Mouse (Mus musculus): ENCODE measurements at regions not wholly inside any gene's neighbourhood (a gene's known extent, or its start where the extent isn't known, plus 50 kb on each side); places are given as distances from the start of the nearest gene placed in this dataset.
"Not testable (repeated sequence)": the region's sequence is repeated elsewhere in the genome, so short reads cannot be mapped to it uniquely, and the experiment has no call there.

DNA sequence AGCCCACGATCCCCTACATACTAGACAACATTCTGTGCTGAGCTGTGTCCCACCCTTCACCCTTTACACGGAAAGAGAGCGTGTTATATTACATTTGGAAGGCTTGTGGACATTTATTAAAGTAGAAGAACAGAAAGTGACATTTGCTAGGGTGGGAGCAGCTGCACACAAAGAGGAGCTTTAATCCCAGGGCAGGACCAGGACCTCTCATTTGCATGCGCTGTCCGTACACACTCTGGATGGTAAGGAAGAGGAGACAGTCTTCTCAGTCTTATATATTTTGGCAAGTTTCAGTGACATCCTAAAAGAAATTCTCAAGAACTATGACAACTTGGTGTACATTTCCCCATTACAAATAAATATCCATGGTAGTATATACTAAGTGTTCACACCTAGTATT, 114.8 kb downstream of the Olfr721-ps1 start:
- H3K9me3 ChIP-seq (ENCODE audit: control insufficient read depth, low read length) = no peaks in the 10 kb centered on the region
- H3K4me1 ChIP-seq (ENCODE audit: control insufficient read depth, insufficient read depth, low read depth, low read length) = no peaks in the 10 kb centered on the region
- H3K4me2 ChIP-seq (ENCODE audit: low read length) = no peak overlapping the region
- no peak overlapping the region for H3K9ac ChIP-seq (ENCODE audit: low read depth, low read length)
- WGBS = 71% methylated on average over 5 of the region's 5 CpGs
- H3K36me3 ChIP-seq (ENCODE audit: control insufficient read depth, insufficient read depth, low read length) = no peaks in the 10 kb centered on the region
- no peak overlapping the region for H3K27ac ChIP-seq (ENCODE audit: low read depth, low read length)
- H3K4me3 ChIP-seq (ENCODE audit: low read length) = no peak overlapping the region
- no peaks in the 10 kb centered on the region for H3K27me3 ChIP-seq (replicated peaks; ENCODE audit: control insufficient read depth, insufficient read depth, low read length)
- ATAC-seq = no peak

DNA sequence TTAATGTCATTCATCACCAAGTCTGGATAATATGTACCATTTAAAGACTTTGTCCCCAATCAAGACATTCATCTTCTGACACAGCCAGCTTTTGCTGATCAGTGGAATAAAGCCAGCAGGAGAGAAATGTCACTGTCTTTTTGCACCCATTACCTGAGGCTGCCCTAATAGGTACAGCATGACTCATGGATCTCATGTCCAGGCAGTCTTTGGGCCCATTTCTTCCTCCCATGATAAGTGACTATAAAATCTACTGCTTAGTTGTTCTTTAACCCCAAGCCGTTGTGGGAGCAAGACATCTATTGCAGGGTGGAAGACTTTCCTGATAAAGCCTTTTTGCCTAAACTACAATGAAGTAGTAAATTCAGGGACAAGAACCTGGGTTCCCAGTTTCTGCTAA, 116.9 kb downstream of the Olfr721-ps1 start:
- no peak overlapping the region for H3K4me3 ChIP-seq (ENCODE audit: low read length)
- no peak for ATAC-seq
- H3K4me1 ChIP-seq (ENCODE audit: control insufficient read depth, insufficient read depth, low read depth, low read length) = no peaks in the 10 kb centered on the region
- H3K9me3 ChIP-seq (ENCODE audit: control insufficient read depth, low read length) = no peaks in the 10 kb centered on the region
- H3K4me2 ChIP-seq (ENCODE audit: low read length) = no peak overlapping the region
- H3K9ac ChIP-seq (ENCODE audit: low read depth, low read length) = no peak overlapping the region
- H3K27me3 ChIP-seq (replicated peaks; ENCODE audit: control insufficient read depth, insufficient read depth, low read length) = no peaks in the 10 kb centered on the region
- no peak overlapping the region for H3K27ac ChIP-seq (ENCODE audit: low read depth, low read length)
- no peaks in the 10 kb centered on the region for H3K36me3 ChIP-seq (ENCODE audit: control insufficient read depth, insufficient read depth, low read length)
- WGBS = 81% methylated on average over 1 of the region's 1 CpGs

DNA sequence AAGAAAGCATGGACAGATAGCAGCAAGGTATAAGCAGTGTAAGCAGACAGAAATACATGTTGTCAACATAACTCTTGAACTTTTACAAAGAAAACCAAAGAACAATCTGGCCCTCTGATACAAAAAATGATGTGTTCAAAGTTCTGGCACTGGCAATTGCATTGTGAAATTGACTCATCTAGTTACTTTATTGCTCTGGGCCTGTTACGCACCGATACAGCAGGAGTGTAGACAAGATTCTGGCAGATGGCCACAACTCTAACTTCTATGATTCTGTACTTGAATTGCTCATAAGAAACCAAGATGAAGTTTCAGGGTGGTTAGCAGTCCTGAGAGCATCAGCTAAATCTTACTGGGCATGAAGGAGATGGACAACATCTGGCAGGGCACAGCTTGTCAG, 117.7 kb downstream of the Olfr721-ps1 start:
- no peak overlapping the region for H3K9ac ChIP-seq (ENCODE audit: low read depth, low read length)
- ATAC-seq = no peak
- 88% methylated on average over 2 of the region's 2 CpGs for WGBS
- no peaks in the 10 kb centered on the region for H3K36me3 ChIP-seq (ENCODE audit: control insufficient read depth, insufficient read depth, low read length)
- no peaks in the 10 kb centered on the region for H3K9me3 ChIP-seq (ENCODE audit: control insufficient read depth, low read length)
- no peak overlapping the region for H3K4me2 ChIP-seq (ENCODE audit: low read length)
- no peaks in the 10 kb centered on the region for H3K27me3 ChIP-seq (replicated peaks; ENCODE audit: control insufficient read depth, insufficient read depth, low read length)
- H3K27ac ChIP-seq (ENCODE audit: low read depth, low read length) = no peak overlapping the region
- H3K4me1 ChIP-seq (ENCODE audit: control insufficient read depth, insufficient read depth, low read depth, low read length) = no peaks in the 10 kb centered on the region
- no peak overlapping the region for H3K4me3 ChIP-seq (ENCODE audit: low read length)

DNA sequence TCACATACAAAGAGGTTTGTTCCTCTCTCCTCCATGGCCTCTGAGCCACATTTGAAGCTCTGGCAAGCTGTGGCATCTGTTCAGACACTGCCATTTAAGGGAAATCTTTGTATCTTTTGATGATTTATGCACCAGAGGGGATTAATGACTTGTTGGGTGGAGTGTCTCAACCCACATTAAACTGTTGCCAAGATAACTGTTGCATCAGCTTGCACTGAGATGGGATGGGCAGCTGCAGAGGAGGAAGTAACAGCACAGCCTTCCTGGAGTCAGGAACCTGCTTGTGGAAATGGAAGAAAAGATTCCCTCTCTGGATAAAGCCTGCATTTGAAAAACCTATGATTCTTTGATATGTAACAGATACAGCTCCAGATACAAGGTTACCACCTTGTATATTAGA, 119.1 kb downstream of the Olfr721-ps1 start:
- no peak for ATAC-seq

DNA sequence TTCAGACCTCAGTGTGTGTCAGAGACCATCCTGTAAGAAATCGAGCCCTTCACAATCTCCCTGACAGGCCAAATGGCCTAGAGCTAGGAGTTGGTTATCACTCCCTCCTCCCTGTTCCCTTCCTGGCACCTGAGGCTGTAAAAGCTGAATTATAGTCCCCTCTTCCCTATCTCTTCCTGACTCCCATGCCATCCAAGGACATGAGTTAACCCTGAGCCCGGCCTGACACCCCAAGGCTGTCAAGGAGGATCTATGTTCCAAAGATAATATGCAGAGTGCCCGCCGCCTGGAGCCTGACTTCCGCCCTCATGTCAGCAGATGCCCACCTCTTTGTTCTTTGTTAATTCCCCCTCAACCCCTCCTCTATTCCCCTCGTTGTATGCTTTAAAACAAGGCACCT, 120.2 kb downstream of the Olfr721-ps1 start:
- WGBS = 64% methylated on average over 6 of the region's 6 CpGs
- H3K4me1 ChIP-seq (ENCODE audit: control insufficient read depth, insufficient read depth, low read depth, low read length); H3K4me3 ChIP-seq (ENCODE audit: low read length); H3K27ac ChIP-seq (ENCODE audit: low read depth, low read length); H3K36me3 ChIP-seq (ENCODE audit: control insufficient read depth, insufficient read depth, low read length); H3K9ac ChIP-seq (ENCODE audit: low read depth, low read length); H3K4me2 ChIP-seq (ENCODE audit: low read length); H3K27me3 ChIP-seq (replicated peaks; ENCODE audit: control insufficient read depth, insufficient read depth, low read length); H3K9me3 ChIP-seq (ENCODE audit: control insufficient read depth, low read length); ATAC-seq: not testable (repeated sequence)

More for the DNA sequence above, 119.1 kb downstream of the Olfr721-ps1 start:
- Histone ChIP-seq H3K27me3 (replicated peaks; ENCODE audit: control insufficient read depth, insufficient read depth, low read length) (no peaks in the 10 kb centered on the region), H3K9ac (ENCODE audit: low read depth, low read length) (no peak overlapping the region), H3K27ac (ENCODE audit: low read depth, low read length) (no peak overlapping the region), H3K36me3 (ENCODE audit: control insufficient read depth, insufficient read depth, low read length) (no peaks in the 10 kb centered on the region), H3K4me3 (ENCODE audit: low read length) (no peak overlapping the region), H3K9me3 (ENCODE audit: control insufficient read depth, low read length) (no peaks in the 10 kb centered on the region), H3K4me2 (ENCODE audit: low read length) (no peak overlapping the region), H3K4me1 (ENCODE audit: control insufficient read depth, insufficient read depth, low read depth, low read length) (no peaks in the 10 kb centered on the region)

DNA sequence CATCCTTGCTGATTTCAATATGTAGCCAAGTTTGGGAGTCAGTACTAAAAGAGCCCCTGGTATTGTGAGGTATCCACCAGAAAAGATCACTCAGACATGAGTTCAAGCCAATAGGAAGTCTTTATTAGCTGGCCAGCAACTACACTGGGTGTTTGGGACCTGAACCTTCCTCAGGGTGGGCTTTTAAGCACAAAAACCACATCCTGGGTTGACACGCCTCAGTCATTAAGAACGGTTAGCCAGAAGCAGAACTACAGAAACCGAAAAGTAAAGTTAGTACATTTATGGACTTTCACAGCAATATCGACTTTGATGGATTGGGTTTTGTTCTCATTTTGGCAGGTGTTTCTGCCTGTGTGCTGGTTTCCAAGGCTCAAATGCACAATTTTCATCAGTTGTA, 124.1 kb downstream of the Olfr721-ps1 start:
- 92% methylated on average over 4 of the region's 4 CpGs for WGBS
- Histone ChIP-seq H3K27me3 (replicated peaks; ENCODE audit: control insufficient read depth, insufficient read depth, low read length) (no peaks in the 10 kb centered on the region), H3K9ac (ENCODE audit: low read depth, low read length) (no peak overlapping the region), H3K4me1 (ENCODE audit: control insufficient read depth, insufficient read depth, low read depth, low read length) (no peaks in the 10 kb centered on the region), H3K4me3 (ENCODE audit: low read length) (no peak overlapping the region), H3K4me2 (ENCODE audit: low read length) (no peak overlapping the region), H3K9me3 (ENCODE audit: control insufficient read depth, low read length) (no peaks in the 10 kb centered on the region), H3K27ac (ENCODE audit: low read depth, low read length) (no peak overlapping the region), H3K36me3 (ENCODE audit: control insufficient read depth, insufficient read depth, low read length) (no peaks in the 10 kb centered on the region)
- ATAC-seq = no peak

DNA sequence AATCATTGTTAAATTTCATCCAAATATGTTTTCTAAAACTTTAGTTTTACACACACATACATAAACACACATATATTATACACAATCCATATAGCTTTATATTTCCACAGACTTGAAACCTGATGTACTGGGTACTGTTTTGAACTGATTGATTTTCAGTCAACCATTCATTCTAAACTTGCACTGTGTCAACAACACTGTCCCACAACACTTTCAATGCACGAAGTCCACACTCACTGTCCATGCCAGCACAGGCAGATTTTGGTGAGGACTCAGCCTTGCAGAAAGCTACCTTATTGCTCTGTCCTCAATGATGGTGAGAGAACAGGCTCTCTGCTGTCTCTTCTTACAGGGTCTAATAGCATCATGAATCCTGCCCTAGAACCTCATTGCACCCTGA, 127.3 kb downstream of the Olfr721-ps1 start:
- Histone ChIP-seq H3K27me3 (replicated peaks; ENCODE audit: control insufficient read depth, insufficient read depth, low read length) (no peaks in the 10 kb centered on the region), H3K9ac (ENCODE audit: low read depth, low read length) (no peak overlapping the region), H3K4me3 (ENCODE audit: low read length) (no peak overlapping the region), H3K4me2 (ENCODE audit: low read length) (no peak overlapping the region), H3K36me3 (ENCODE audit: control insufficient read depth, insufficient read depth, low read length) (no peaks in the 10 kb centered on the region), H3K27ac (ENCODE audit: low read depth, low read length) (no peak overlapping the region), H3K9me3 (ENCODE audit: control insufficient read depth, low read length) (no peaks in the 10 kb centered on the region), H3K4me1 (ENCODE audit: control insufficient read depth, insufficient read depth, low read depth, low read length) (no peaks in the 10 kb centered on the region)
- WGBS = 84% methylated on average over 1 of the region's 1 CpGs
- no peak for ATAC-seq

DNA sequence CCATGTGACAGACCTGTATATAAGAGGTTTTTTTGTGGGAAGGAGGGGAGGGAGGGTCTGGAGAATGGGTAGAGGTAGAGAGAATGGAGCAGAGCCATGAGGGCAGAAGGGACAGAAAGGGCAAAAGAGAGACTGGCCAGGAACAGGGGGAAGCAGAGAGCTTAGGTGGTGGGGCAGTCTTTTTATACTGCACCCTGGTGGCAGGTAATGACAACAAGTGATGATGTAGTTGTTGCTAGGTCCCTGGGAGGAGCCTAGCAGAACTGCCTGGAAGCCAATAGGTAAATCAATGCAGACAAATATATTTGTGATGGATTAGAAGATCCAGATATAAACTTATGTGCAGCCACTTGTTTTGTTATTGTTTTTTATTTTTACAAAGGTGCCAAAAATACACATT, 140.1 kb downstream of the Olfr721-ps1 start:
- no peak overlapping the region for H3K4me2 ChIP-seq (ENCODE audit: low read length)
- H3K4me1 ChIP-seq (ENCODE audit: control insufficient read depth, insufficient read depth, low read depth, low read length) = no peaks in the 10 kb centered on the region
- no peaks in the 10 kb centered on the region for H3K36me3 ChIP-seq (ENCODE audit: control insufficient read depth, insufficient read depth, low read length)
- H3K27me3 ChIP-seq (replicated peaks; ENCODE audit: control insufficient read depth, insufficient read depth, low read length) = no peaks in the 10 kb centered on the region
- no peak for ATAC-seq
- H3K27ac ChIP-seq (ENCODE audit: low read depth, low read length) = no peak overlapping the region
- no peaks in the 10 kb centered on the region for H3K9me3 ChIP-seq (ENCODE audit: control insufficient read depth, low read length)
- H3K4me3 ChIP-seq (ENCODE audit: low read length) = no peak overlapping the region
- no peak overlapping the region for H3K9ac ChIP-seq (ENCODE audit: low read depth, low read length)

DNA sequence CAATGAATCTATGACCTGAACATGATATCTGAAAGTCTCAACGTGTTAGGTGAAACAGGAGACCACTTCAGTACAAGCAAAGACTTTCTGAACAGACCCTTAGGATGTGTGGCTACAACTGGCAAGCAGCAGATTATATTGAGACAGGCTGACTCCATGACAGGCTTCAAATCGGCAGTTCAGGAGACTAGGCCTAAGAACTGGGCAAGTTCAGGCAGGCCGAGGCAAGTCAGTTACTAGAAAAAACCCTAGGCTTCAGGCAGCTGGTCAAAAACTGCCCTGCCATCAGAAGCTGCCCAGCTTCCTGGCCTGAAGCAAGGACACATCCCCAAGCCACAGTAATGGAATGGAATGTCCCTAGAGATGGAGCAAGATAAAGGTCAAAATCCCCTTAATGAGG, 140.6 kb downstream of the Olfr721-ps1 start:
- Histone ChIP-seq H3K27ac (ENCODE audit: low read depth, low read length) (no peak overlapping the region), H3K27me3 (replicated peaks; ENCODE audit: control insufficient read depth, insufficient read depth, low read length) (no peaks in the 10 kb centered on the region), H3K4me3 (ENCODE audit: low read length) (no peak overlapping the region), H3K36me3 (ENCODE audit: control insufficient read depth, insufficient read depth, low read length) (no peaks in the 10 kb centered on the region), H3K9ac (ENCODE audit: low read depth, low read length) (no peak overlapping the region), H3K4me1 (ENCODE audit: control insufficient read depth, insufficient read depth, low read depth, low read length) (no peaks in the 10 kb centered on the region), H3K9me3 (ENCODE audit: control insufficient read depth, low read length) (no peaks in the 10 kb centered on the region), H3K4me2 (ENCODE audit: low read length) (no peak overlapping the region)
- no peak for ATAC-seq
- 74% methylated on average over 3 of the region's 3 CpGs for WGBS

DNA sequence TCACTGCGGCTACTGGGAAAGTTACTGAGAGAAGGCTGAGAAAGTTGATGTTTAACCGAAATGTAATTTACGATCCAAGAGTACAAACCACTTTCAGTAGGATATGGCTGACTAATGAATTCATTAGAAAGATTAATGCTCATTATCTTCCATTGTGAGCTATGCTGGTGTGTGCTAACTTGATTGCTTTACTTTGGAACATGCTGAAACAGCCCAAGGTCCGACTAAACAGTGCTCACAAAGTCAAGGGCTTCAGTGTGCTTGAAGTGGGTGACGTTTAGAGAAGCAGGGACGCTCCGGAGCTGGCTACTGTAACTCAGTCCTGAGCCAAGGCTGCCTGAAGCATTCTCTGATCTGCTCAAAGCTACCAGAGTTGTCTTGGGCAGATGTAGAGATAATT, 143.1 kb downstream of the Olfr721-ps1 start:
- H3K9ac ChIP-seq (ENCODE audit: low read depth, low read length) = no peak overlapping the region
- no peak for ATAC-seq
- H3K27me3 ChIP-seq (replicated peaks; ENCODE audit: control insufficient read depth, insufficient read depth, low read length) = no peaks in the 10 kb centered on the region
- WGBS = 82% methylated on average over 7 of the region's 7 CpGs
- no peak overlapping the region for H3K4me3 ChIP-seq (ENCODE audit: low read length)
- no peaks in the 10 kb centered on the region for H3K36me3 ChIP-seq (ENCODE audit: control insufficient read depth, insufficient read depth, low read length)
- no peak overlapping the region for H3K4me2 ChIP-seq (ENCODE audit: low read length)
- no peak overlapping the region for H3K27ac ChIP-seq (ENCODE audit: low read depth, low read length)
- no peaks in the 10 kb centered on the region for H3K4me1 ChIP-seq (ENCODE audit: control insufficient read depth, insufficient read depth, low read depth, low read length)
- H3K9me3 ChIP-seq (ENCODE audit: control insufficient read depth, low read length) = no peaks in the 10 kb centered on the region

All from hindbrain, embryonic 16.5 days (tissue).